Comparison of ENCODE assay signal across 18 mouse cellular contexts in the genomic region with DNA sequence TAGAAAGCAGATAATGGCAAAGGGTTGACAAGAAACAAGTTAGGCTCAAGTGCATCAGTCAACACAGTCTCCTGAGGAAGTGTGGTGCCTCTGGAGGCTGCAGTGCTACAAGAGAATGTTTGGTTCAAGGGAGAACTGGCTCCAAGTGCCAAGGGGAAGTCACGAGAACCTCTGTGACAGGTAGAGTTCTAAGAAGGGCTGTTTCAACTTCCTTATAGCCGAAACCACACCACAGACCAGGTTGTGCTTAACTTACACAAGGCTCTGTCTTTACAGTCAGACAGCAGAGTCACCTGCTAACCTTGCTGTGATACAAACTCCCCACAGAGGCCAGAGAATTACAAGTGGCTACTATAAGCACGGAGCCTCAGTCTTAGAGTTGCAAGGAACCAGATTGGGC. TPM values are rescaled to one million over a fixed set of nuclear protein-coding genes. Genes with fewer than 3 reads are reported as not detected.
A peak's percentile ranks its signal among the peaks of the same experiment; 100 is the strongest.
DNase-seq lines count a peak whose midpoint lies in the region; ATAC-seq lines count a peak whose summit lies in the region.
"Had no signal": no experiment of that assay in that cellular context is flagged by ENCODE, and none has a peak within 500 bp of the region (broad histone marks: within the 10 kb centered on the region; RNA-seq: fewer than 3 reads in every experiment).

No protein-coding gene starts in this region.

- H3K36me3 ChIP-seq in forebrain, embryonic 13.5 days (ENCODE audit: poor library complexity, severe bottlenecking), result peaks cover 10% of the 10 kb centered on the region; the same call in 1 of the 2 replicates
- H3K36me3 ChIP-seq: embryonic facial prominence, embryonic 15.5 days had no signal

- H3K27me3 ChIP-seq in forebrain, embryonic 13.5 days, result no peaks in the 10 kb centered on the region
- H3K27me3 ChIP-seq: embryonic facial prominence, embryonic 15.5 days; limb, embryonic 12.5 days had no signal

- peak; percentile 65 for DNase-seq in heart, adult 11 months
- DNase-seq in heart, adult 8-10 months (ENCODE audit: low spot score), result no peak
- peak; percentile 68 for DNase-seq in A20 (ENCODE audit: low read depth, low spot score)
- DNase-seq in adrenal gland, adult 18-20 months (ENCODE audit: low spot score in 2 of 2), result no peak
- no peak for DNase-seq in urinary bladder, postnatal 36 days (ENCODE audit: low spot score in 2 of 2)
- DNase-seq: adrenal gland, adult 2 months; cerebellum, postnatal 25 days; gastrocnemius, postnatal 25 days; heart, postnatal 10 days; lung, embryonic 14.5 days; right cerebral cortex, postnatal 14 days had no signal

- H3K4me2 ChIP-seq in forebrain, embryonic 13.5 days, result no peak overlapping the region
- H3K4me2 ChIP-seq: embryonic facial prominence, embryonic 15.5 days; limb, embryonic 12.5 days; lung, embryonic 14.5 days had no signal

- no peak overlapping the region for H3K9ac ChIP-seq in forebrain, embryonic 13.5 days
- H3K9ac ChIP-seq: embryonic facial prominence, embryonic 15.5 days; limb, embryonic 12.5 days; lung, embryonic 14.5 days had no signal

- no peak overlapping the region for H3K4me3 ChIP-seq in forebrain, embryonic 13.5 days
- H3K4me3 ChIP-seq: embryonic facial prominence, embryonic 15.5 days; limb, embryonic 12.5 days had no signal

- H3K4me1 ChIP-seq in forebrain, embryonic 13.5 days, result peaks cover 10% of the 10 kb centered on the region; the same call in 1 of the 2 replicates
- H3K4me1 ChIP-seq: embryonic facial prominence, embryonic 15.5 days; limb, embryonic 12.5 days had no signal

- WGBS in forebrain, embryonic 13.5 days, result 84% methylated on average over 3 of the region's 3 CpGs

- peak; percentile 88 for ATAC-seq in granulocyte monocyte progenitor cell, adult 5-6 weeks (replicated peaks; ENCODE audit: poor library complexity, severe bottlenecking)
- 0 out of 2 replicates have a peak, but pooled peaks have one; percentile 10 for ATAC-seq in monocyte, adult 5-6 weeks (replicated peaks; ENCODE audit: insufficient number of reproducible peaks, low FRiP score, low TSS enrichment, poor library complexity, severe bottlenecking)
- no peak for ATAC-seq in forebrain, embryonic 13.5 days
- ATAC-seq: forebrain, embryonic 14.5 days; hindbrain, postnatal 0 days had no signal

- H3K9me3 ChIP-seq in forebrain, embryonic 13.5 days (replicated peaks), result no peaks in the 10 kb centered on the region
- H3K9me3 ChIP-seq: embryonic facial prominence, embryonic 15.5 days; limb, embryonic 12.5 days had no signal

- no peak overlapping the region for H3K27ac ChIP-seq in forebrain, embryonic 13.5 days
- H3K27ac ChIP-seq: embryonic facial prominence, embryonic 15.5 days; hindbrain, postnatal 0 days; limb, embryonic 12.5 days had no signal

RNA-seq across cellular contexts. Expression of gene Ube2e1, which starts 30.1 kb away (rescaled TPM):
- total RNA-seq in heart, adult 8-10 months (2022), result 10 to 100 TPM; 37.6 to 46.9 (median 40.8) TPM
- 96.1 and 126 TPM in 2 replicates for total RNA-seq in granulocyte monocyte progenitor cell, adult 5-6 weeks (2014; fragmentation: Nextera tagmentation)
- total RNA-seq in granulocyte monocyte progenitor cell, adult 5-6 weeks (2017), result 66.5 and 74.4 TPM in 2 replicates
- 44.2 to 61.0 TPM (median 50.6 TPM) in 3 replicates for total RNA-seq in monocyte, adult 5-6 weeks (2017)
- 198 and 202 TPM in 2 replicates for polyA plus RNA-seq in forebrain, embryonic 13.5 days (2015; fragmentation: Nextera tagmentation; extraction: Ambion mirVana)
- 10 to 100 TPM; 75.6 to 81.0 TPM for total RNA-seq in adrenal gland, adult 18-20 months (2021)

RNA-seq across cellular contexts. Expression of gene Rpl15, which starts 30.4 kb away (rescaled TPM):
- 100 to 1,000 TPM; 507 to 588 (median 548) TPM for total RNA-seq in heart, adult 8-10 months (2022)
- 2,321 and 2,369 TPM in 2 replicates for total RNA-seq in granulocyte monocyte progenitor cell, adult 5-6 weeks (2014; fragmentation: Nextera tagmentation)
- 2,140 and 2,427 TPM in 2 replicates for total RNA-seq in granulocyte monocyte progenitor cell, adult 5-6 weeks (2017)
- total RNA-seq in monocyte, adult 5-6 weeks (2017), result 1,060 to 1,259 TPM (median 1,134 TPM) in 3 replicates
- polyA plus RNA-seq in forebrain, embryonic 13.5 days (2015; fragmentation: Nextera tagmentation; extraction: Ambion mirVana), result 354 and 406 TPM in 2 replicates
- total RNA-seq in adrenal gland, adult 18-20 months (2021), result 100 to 1,000 TPM; 726 to 763 TPM

RNA-seq across cellular contexts. Expression of gene Nkiras1, which starts 30.7 kb away (rescaled TPM):
- total RNA-seq in heart, adult 8-10 months (2022), result 10 to 100 TPM; 31.4 to 43.7 (median 36.6) TPM
- total RNA-seq in granulocyte monocyte progenitor cell, adult 5-6 weeks (2014; fragmentation: Nextera tagmentation), result 10.7 and 27.7 TPM in 2 replicates
- total RNA-seq in granulocyte monocyte progenitor cell, adult 5-6 weeks (2017), result 4.9 and 8.4 TPM in 2 replicates
- 7.8 to 25.8 TPM (median 23.2 TPM) in 3 replicates for total RNA-seq in monocyte, adult 5-6 weeks (2017)
- 21.7 and 25.7 TPM in 2 replicates for polyA plus RNA-seq in forebrain, embryonic 13.5 days (2015; fragmentation: Nextera tagmentation; extraction: Ambion mirVana)
- 10 to 100 TPM; 29.2 to 34.6 TPM for total RNA-seq in adrenal gland, adult 18-20 months (2021)

Comparison
In these comparisons a context has a peak if more than half of its experiments do, and no peak if none do; other contexts are left out.
1. DNase-seq: peak in heart, adult 11 months (single experiment) and A20 (single experiment); none in heart, adult 8-10 months (single experiment), adrenal gland, adult 18-20 months (0 of 2) and urinary bladder, postnatal 36 days (0 of 2).